ENCODE assay signal across 8 mouse cellular contexts in the genomic region with DNA sequence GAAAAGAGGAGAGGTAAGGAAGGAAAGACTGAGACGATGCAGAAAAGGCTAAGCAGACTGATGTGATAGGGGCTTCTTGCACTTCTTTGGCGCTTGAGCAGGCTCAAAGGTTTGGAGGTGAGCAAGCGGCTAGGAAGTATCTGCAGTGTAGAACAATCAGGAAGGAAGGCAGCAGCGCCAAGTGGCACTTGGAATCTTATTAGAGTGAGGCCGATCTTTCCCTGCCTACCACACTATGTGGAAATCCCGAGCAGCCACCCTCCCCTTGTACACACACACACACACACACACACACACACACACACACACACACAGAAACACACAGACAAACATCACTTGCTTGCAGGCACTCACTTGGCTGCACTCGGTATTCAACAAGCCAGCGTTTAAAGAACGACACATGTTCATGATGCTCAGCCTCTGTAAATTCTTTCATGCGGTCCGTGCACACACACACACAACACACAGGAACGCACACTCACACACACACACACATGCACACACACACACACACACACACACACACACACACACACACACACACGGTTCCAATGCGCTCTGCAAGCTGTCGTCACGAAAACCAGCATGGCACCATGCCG. TPM values are rescaled to one million over a fixed set of nuclear protein-coding genes. Genes with fewer than 3 reads are reported as not detected.
DNase-seq lines count a peak whose midpoint lies in the region; ATAC-seq lines count a peak whose summit lies in the region.

No protein-coding gene starts in this region.

- H3K4me2 ChIP-seq in heart, embryonic 12.5 days = peak overlapping the region; percentile 78
- H3K4me2 ChIP-seq in forebrain, embryonic 13.5 days = peak overlapping the region; percentile 95
- peak overlapping the region; percentile 99 for H3K4me2 ChIP-seq in limb, embryonic 15.5 days

- H3K27me3 ChIP-seq in heart, embryonic 12.5 days (replicated peaks) = no peaks in the 10 kb centered on the region
- peaks cover 29% of the 10 kb centered on the region for H3K27me3 ChIP-seq in forebrain, embryonic 13.5 days
- H3K27me3 ChIP-seq in limb, embryonic 15.5 days = peaks cover 70% of the 10 kb centered on the region

- no peak for DNase-seq in heart, adult 9 months (ENCODE audit: low spot score in 2 of 2)
- no peak for DNase-seq in spleen, adult 12 weeks (ENCODE audit: low spot score)
- no peak for DNase-seq in frontal cortex, postnatal 10 days (ENCODE audit: low spot score in 2 of 2)
- no peak for DNase-seq in Muller cell, postnatal 12 days (ENCODE audit: inconsistent ontology term)

- H3K36me3 ChIP-seq in heart, embryonic 12.5 days = no peaks in the 10 kb centered on the region
- no peaks in the 10 kb centered on the region for H3K36me3 ChIP-seq in forebrain, embryonic 13.5 days (ENCODE audit: poor library complexity, severe bottlenecking)
- H3K36me3 ChIP-seq in limb, embryonic 15.5 days = no peaks in the 10 kb centered on the region

- 2% methylated on average over 17 of the region's 17 CpGs for WGBS in heart, embryonic 12.5 days
- 4% methylated on average over 17 of the region's 17 CpGs for WGBS in forebrain, embryonic 13.5 days
- WGBS in limb, embryonic 15.5 days = 5% methylated on average over 17 of the region's 17 CpGs

- peak overlapping the region; percentile 94 for H3K9ac ChIP-seq in heart, embryonic 12.5 days
- peak overlapping the region; percentile 75 for H3K9ac ChIP-seq in forebrain, embryonic 13.5 days
- H3K9ac ChIP-seq in limb, embryonic 15.5 days = no peak overlapping the region

- peaks cover 25% of the 10 kb centered on the region for H3K4me1 ChIP-seq in heart, embryonic 12.5 days (replicated peaks)
- no peaks in the 10 kb centered on the region for H3K4me1 ChIP-seq in brown adipose tissue, adult 24 weeks (ENCODE audit: control insufficient read depth, insufficient read depth, insufficient read length, low read length)
- peaks cover 6% of the 10 kb centered on the region for H3K4me1 ChIP-seq in forebrain, embryonic 13.5 days
- H3K4me1 ChIP-seq in limb, embryonic 15.5 days = peaks cover 14% of the 10 kb centered on the region

- H3K4me3 ChIP-seq in heart, embryonic 12.5 days = peak overlapping the region; percentile 86
- H3K4me3 ChIP-seq in brown adipose tissue, adult 24 weeks (ENCODE audit: insufficient read depth, low read depth, low read length) = peak overlapping the region; percentile 55
- H3K4me3 ChIP-seq in forebrain, embryonic 13.5 days = peak overlapping the region; percentile 70
- peak overlapping the region; percentile 60 for H3K4me3 ChIP-seq in limb, embryonic 15.5 days

- no peaks in the 10 kb centered on the region for H3K9me3 ChIP-seq in heart, embryonic 12.5 days (replicated peaks)
- H3K9me3 ChIP-seq in forebrain, embryonic 13.5 days (replicated peaks) = no peaks in the 10 kb centered on the region
- no peaks in the 10 kb centered on the region for H3K9me3 ChIP-seq in limb, embryonic 15.5 days

- peak overlapping the region; percentile 93 for H3K27ac ChIP-seq in heart, embryonic 12.5 days (ENCODE audit: poor library complexity, severe bottlenecking)
- no peak overlapping the region for H3K27ac ChIP-seq in brown adipose tissue, adult 24 weeks (replicated peaks; ENCODE audit: low read depth, low read length)
- H3K27ac ChIP-seq in forebrain, embryonic 13.5 days = no peak overlapping the region
- H3K27ac ChIP-seq in limb, embryonic 15.5 days = no peak overlapping the region

- no peak for ATAC-seq in heart, embryonic 12.5 days (ENCODE audit: insufficient number of reproducible peaks, low FRiP score)
- ATAC-seq in forebrain, embryonic 13.5 days = 0 out of 2 replicates have a peak, but pooled peaks have one; percentile 3
- ATAC-seq in limb, embryonic 15.5 days (ENCODE audit: insufficient number of reproducible peaks, low FRiP score, low TSS enrichment, low read depth) = no peak

RNA-seq across cellular contexts. Expression of gene Ryr2, which starts 1.4 kb away (rescaled TPM):
- 35.3 and 40.1 TPM in 2 replicates for polyA plus RNA-seq in heart, embryonic 12.5 days (2016; fragmentation: Nextera tagmentation; extraction: Ambion mirVana)
- 1.2 and 2.0 TPM in 2 replicates for polyA plus RNA-seq in brown adipose tissue, adult 24 weeks (2012; ENCODE audit: insufficient read depth, insufficient read length, missing spikeins)
- 0.53 and 1.2 TPM in 2 replicates for polyA plus RNA-seq in forebrain, embryonic 13.5 days (2015; fragmentation: Nextera tagmentation; extraction: Ambion mirVana)
- 0.20 and 0.42 TPM in 2 replicates for polyA plus RNA-seq in limb, embryonic 15.5 days (2015; fragmentation: Nextera tagmentation; extraction: Ambion mirVana)

Comparison
In these comparisons a context has a peak if more than half of its experiments do, and no peak if none do; other contexts are left out.
1. RNA of gene Ryr2, which starts 1.4 kb away (polyA plus RNA-seq): 35.3 to 40.1 TPM in heart, embryonic 12.5 days; 1.2 to 2.0 TPM in brown adipose tissue, adult 24 weeks, 0.53 to 1.2 TPM in forebrain, embryonic 13.5 days and 0.20 to 0.42 TPM in limb, embryonic 15.5 days; every median in the first group is over 10 times any median in the second.
2. Peak in every context shown above with its lines, with median percentiles within 50 percentile points of each other: H3K4me2 ChIP-seq and H3K4me3 ChIP-seq.